Mouse (Mus musculus) neural tube, embryonic 13.5 days (tissue): ENCODE measurements around the gene Pum3. TPM values are rescaled to one million over a fixed set of nuclear protein-coding genes. Genes with fewer than 3 reads are reported as not detected.

Experiments
- ATAC-seq: fragments of 200-750 bp; cut with Nextera tagmentation; 2 replicates; pipeline ENCODE4 v1.8.0; 2017; ENCODE audit warnings: low read depth, mild to moderate bottlenecking, moderate TSS enrichment, moderate library complexity
- H3K27ac ChIP-seq: fragments of 300-500 bp; sonication (generic); replicated peaks from 2 replicates; pipeline ENCODE4 v1.5.1; 2015; ENCODE audit warnings: moderate library complexity, mild to moderate bottlenecking, inconsistent platforms
- H3K27me3 ChIP-seq: fragments of 300-500 bp; sonication (generic); 2 replicates; pipeline ENCODE4 v1.6.1; 2015; ENCODE audit warnings: mild to moderate bottlenecking, inconsistent platforms
- H3K36me3 ChIP-seq: fragments of 300-500 bp; sonication (generic); 2 replicates; pipeline ENCODE4 v1.6.1; 2015; ENCODE audit warnings: mild to moderate bottlenecking, inconsistent platforms
- H3K4me1 ChIP-seq: fragments of 300-500 bp; sonication (generic); replicated peaks from 2 replicates; pipeline ENCODE4 v1.6.1; 2015; ENCODE audit warnings: inconsistent platforms
- H3K4me2 ChIP-seq: fragments of 300-500 bp; sonication (generic); 2 replicates; pipeline ENCODE4 v1.6.1; 2015; ENCODE audit warnings: inconsistent platforms, mild to moderate bottlenecking, moderate library complexity
- H3K4me3 ChIP-seq: fragments of 300-500 bp; sonication (generic); 2 replicates; pipeline ENCODE4 v1.5.1; 2015; ENCODE audit warnings: mild to moderate bottlenecking, inconsistent platforms
- H3K9ac ChIP-seq: fragments of 300-500 bp; sonication (generic); 2 replicates; pipeline ENCODE4 v1.6.1; 2015; ENCODE audit warnings: moderate library complexity, mild to moderate bottlenecking, inconsistent platforms
- H3K9me3 ChIP-seq: fragments of 300-500 bp; sonication (generic); 2 replicates; pipeline ENCODE4 v1.6.1; 2016; ENCODE audit warnings: inconsistent platforms
- WGBS: fragments of 180-500 bp; shearing (Covaris S2); methylation state at CpG from one replicate; pipeline ENCODE4 v1.1.7; 2015; 5-methylcytosine and 5-hydroxymethylcytosine counted together
- polyA plus RNA-seq: library from polyadenylated mRNA; unstranded; fragments of >200 nt; fragmentation: Nextera tagmentation; extraction: Ambion mirVana; gene quantifications from 2 replicates; pipeline ENCODE4 v1.2.1, GENCODE M21; 2015

Gene Pum3
- polyA plus RNA-seq, 1 experiment from 2014 or later: 68.0 TPM

DNA sequence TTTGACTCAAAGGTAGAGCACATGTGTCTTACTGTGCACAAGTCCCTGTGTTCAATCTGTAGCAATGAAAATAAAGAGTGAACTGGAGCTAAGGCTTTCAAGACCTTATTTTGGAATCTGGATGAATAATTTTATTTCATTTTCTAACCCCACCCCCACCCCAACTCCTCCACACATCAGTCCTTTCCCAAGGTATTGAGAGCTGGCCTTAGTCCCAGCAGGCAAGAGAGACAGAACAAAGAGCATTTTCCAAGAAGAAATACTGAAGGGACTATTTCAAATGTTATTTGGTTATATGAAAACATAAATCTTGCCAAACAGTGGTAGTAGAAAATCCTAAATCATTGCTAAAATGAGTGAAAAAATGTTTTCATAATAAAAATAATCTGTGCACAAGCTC, 69.2 kb downstream of the Pum3 start:
- no peaks in the 10 kb centered on the region for H3K9me3 ChIP-seq
- ATAC-seq: no peak
- no peak overlapping the region for H3K9ac ChIP-seq
- H3K27ac ChIP-seq: no peak overlapping the region
- peaks cover 7% of the 10 kb centered on the region for H3K4me1 ChIP-seq
- no peaks in the 10 kb centered on the region for H3K27me3 ChIP-seq
- H3K4me2 ChIP-seq: no peak overlapping the region
- no peak overlapping the region for H3K4me3 ChIP-seq
- H3K36me3 ChIP-seq: no peaks in the 10 kb centered on the region

DNA sequence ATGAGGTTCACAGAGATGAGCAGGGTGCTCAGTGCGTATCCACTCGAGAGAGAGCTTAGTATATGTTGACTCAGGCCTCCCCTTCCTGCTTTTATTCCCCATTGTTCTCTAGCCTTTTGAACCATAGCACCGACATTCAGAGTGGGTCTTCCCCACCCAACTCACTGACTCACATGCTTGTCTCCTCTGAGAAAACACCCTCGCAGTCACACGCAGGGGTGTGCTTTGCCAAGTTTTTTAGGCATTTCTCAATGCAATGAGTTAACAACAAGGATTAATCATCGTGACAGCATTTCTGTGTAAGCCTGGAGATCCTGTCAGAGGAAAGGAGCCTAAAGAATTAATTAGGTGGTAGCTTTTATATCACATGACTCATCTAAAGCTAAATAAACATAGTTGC, 77.9 kb downstream of the Pum3 start:
- no peaks in the 10 kb centered on the region for H3K9me3 ChIP-seq
- H3K36me3 ChIP-seq: no peaks in the 10 kb centered on the region
- no peak overlapping the region for H3K9ac ChIP-seq
- no peaks in the 10 kb centered on the region for H3K27me3 ChIP-seq
- H3K4me1 ChIP-seq: no peaks in the 10 kb centered on the region
- no peak overlapping the region for H3K27ac ChIP-seq
- H3K4me2 ChIP-seq: no peak overlapping the region
- no peak for ATAC-seq
- 67% methylated on average over 6 of the region's 6 CpGs for WGBS
- no peak overlapping the region for H3K4me3 ChIP-seq

DNA sequence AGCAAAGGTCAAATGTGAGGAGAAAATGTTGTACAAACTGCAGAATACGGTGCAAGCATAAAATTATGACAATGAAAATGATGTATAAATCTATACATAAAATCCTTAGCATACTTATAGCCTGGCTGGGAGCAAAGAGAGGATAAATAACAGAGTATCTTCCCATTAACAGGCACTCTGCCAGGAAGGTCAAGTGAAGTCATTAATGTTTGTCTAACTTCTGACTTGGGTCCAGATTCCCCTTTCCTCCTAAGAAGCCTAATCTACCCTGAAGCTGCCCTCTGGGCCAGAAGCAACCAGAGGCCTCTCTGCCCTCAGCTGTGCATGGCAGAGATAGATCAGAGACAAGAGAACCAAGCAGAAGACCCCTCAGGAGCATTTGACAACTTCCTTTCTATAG, 83.1 kb downstream of the Pum3 start:
- Histone ChIP-seq H3K4me2 (no peak overlapping the region), H3K4me1 (no peaks in the 10 kb centered on the region), H3K9me3 (peaks cover 5% of the 10 kb centered on the region; the same call in 1 of the 2 replicates), H3K27ac (no peak overlapping the region), H3K27me3 (no peaks in the 10 kb centered on the region), H3K9ac (no peak overlapping the region), H3K4me3 (no peak overlapping the region), H3K36me3 (no peaks in the 10 kb centered on the region)
- no peak for ATAC-seq
- 88% methylated on average over 1 of the region's 1 CpGs for WGBS

Other genes with a start within 250 kb of the Pum3 start
- 19.7 and 22.5 TPM in 2 replicates for gene Vldlr, start 213.3 kb downstream of the Pum3 start, polyA plus RNA-seq
- not detected in 2 replicates for gene Kcnv2, start 107.2 kb downstream of the Pum3 start, polyA plus RNA-seq